Mouse (Mus musculus) G1E (cell line): ENCODE data around the gene Mctp1. TPM values are rescaled to one million over a fixed set of nuclear protein-coding genes. Genes with fewer than 3 reads are reported as not detected.
"Not testable (repeated sequence)": the region's sequence is repeated elsewhere in the genome, so short reads cannot be mapped to it uniquely, and the experiment has no call there.

Experiments
- ATAC-seq: 2 replicates; pipeline ENCODE4 v1.8.0; 2016; ENCODE audit warnings: mild to moderate bottlenecking; ENCODE audit not compliant: insufficient number of reproducible peaks, poor library complexity, low FRiP score, severe bottlenecking; ENCODE audit errors: extremely low read depth
- DNase-seq: peaks from one replicate; pipeline ENCODE4 v3.0.0; 2012; ENCODE audit warnings: low spot score
- H3K27me3 ChIP-seq: 2 replicates; pipeline ENCODE4 v1.6.1; 2012; ENCODE audit warnings: mild to moderate bottlenecking, low read length, inconsistent platforms; ENCODE audit not compliant: insufficient read depth
- H3K36me3 ChIP-seq: replicated peaks from 2 replicates; pipeline ENCODE3; 2012; ENCODE audit warnings: mild to moderate bottlenecking, inconsistent platforms
- H3K4me1 ChIP-seq: 2 replicates; pipeline ENCODE4 v1.6.1; 2012; ENCODE audit warnings: low read depth, low read length, inconsistent platforms, mixed read lengths; ENCODE audit not compliant: insufficient read depth
- H3K4me3 ChIP-seq: 2 replicates; pipeline ENCODE4 v1.5.1; 2012; ENCODE audit warnings: low read depth, mild to moderate bottlenecking, inconsistent platforms, low read length, moderate library complexity, mixed read lengths
- H3K9me3 ChIP-seq: replicated peaks from 2 replicates; pipeline ENCODE4 v1.6.1; 2012; ENCODE audit warnings: inconsistent platforms
- CTCF ChIP-seq: IDR thresholded peaks from 2 replicates; pipeline ENCODE4 v1.5.1; 2012; ENCODE audit warnings: low read depth, low read length, inconsistent platforms, mixed read lengths
- GATA1 ChIP-seq: IDR thresholded peaks from 2 replicates; pipeline ENCODE4 v1.6.1; 2012; ENCODE audit warnings: borderline replicate concordance, low read length, inconsistent platforms, mixed read lengths
- GATA2 ChIP-seq: IDR thresholded peaks from 2 replicates; pipeline ENCODE4 v1.6.1; 2012; ENCODE audit warnings: low read depth, low read length, inconsistent platforms, borderline replicate concordance
- POLR2AphosphoS5 ChIP-seq: IDR thresholded peaks from 2 replicates; pipeline ENCODE4 v1.6.1; 2012; ENCODE audit warnings: low read depth, low read length, inconsistent platforms; ENCODE audit not compliant: insufficient replicate concordance
- TAL1 ChIP-seq: conservative IDR thresholded peaks from 2 replicates; pipeline ENCODE4 v1.6.1; 2012; ENCODE audit warnings: low read depth, low read length, inconsistent platforms, mixed read lengths
- polyA plus RNA-seq: library from polyadenylated mRNA; stranded (reverse); fragments of >175 nt; gene quantifications from 2 replicates; pipeline ENCODE4 v1.2.3, GENCODE M21; 2012
- total RNA-seq, 2 experiments: library from RNA; stranded (forward) in 1 of 2; stranded (reverse) in 1 of 2; fragments of 200-1000 nt in 1 of 2; fragments of >200 nt in 1 of 2; fragmentation: Nextera tagmentation in 1 of 2; gene quantifications; 2 replicates each; pipeline ENCODE4 v1.2.3; 2014 to 2017

Mctp1 gene
- total and polyA plus RNA-seq, 3 experiments, result 1.4 to 16.7 (median 15.6) TPM

GRCm38 (mm10) chr13:76929152-76929551 lies 544.8 kb downstream of the Mctp1 start:
- no peaks in the 10 kb centered on the region for H3K9me3 ChIP-seq
- TF ChIP-seq CTCF (no peak), POLR2AphosphoS5 (no peak), GATA2 (no peak), GATA1 (no peak), TAL1 (no peak)
- H3K4me3 ChIP-seq, result no peak overlapping the region
- H3K27me3 ChIP-seq, result 0 out of 2 replicates have a peak, but pooled peaks cover 2% of the 10 kb centered on the region
- no peak for DNase-seq
- H3K36me3 ChIP-seq, result no peaks in the 10 kb centered on the region
- ATAC-seq, result no peak
- H3K4me1 ChIP-seq, result no peaks in the 10 kb centered on the region

DNA sequence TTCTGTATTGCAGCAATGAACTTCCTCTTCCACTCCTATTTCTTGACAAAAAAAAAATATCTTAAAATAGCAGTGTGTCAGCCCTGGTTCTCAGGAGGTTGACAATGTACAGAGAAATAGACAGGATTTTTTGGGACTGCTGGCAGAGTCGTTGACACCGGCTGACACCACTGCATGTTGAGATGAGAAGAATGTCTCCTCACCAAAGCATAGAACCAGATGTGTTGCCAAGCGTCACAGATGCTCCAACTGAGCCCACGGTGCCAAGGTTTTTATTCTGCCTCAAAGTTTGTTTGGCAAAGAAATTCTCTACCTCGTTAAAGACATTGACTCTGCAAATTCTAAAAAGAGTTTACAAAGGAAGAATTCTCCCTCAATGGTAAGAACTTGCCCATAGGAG lies 548.6 kb downstream of the Mctp1 start:
- no peak overlapping the region for H3K4me3 ChIP-seq
- no peaks in the 10 kb centered on the region for H3K36me3 ChIP-seq
- 0 out of 2 replicates have a peak, but pooled peaks cover 2% of the 10 kb centered on the region for H3K27me3 ChIP-seq
- TF ChIP-seq GATA1, result no peak
- no peak for TF ChIP-seq GATA2
- no peak for TF ChIP-seq CTCF
- no peak for TF ChIP-seq POLR2AphosphoS5
- no peak for TF ChIP-seq TAL1
- no peaks in the 10 kb centered on the region for H3K4me1 ChIP-seq
- DNase-seq (no peak), ATAC-seq (no peak)
- no peaks in the 10 kb centered on the region for H3K9me3 ChIP-seq

DNA sequence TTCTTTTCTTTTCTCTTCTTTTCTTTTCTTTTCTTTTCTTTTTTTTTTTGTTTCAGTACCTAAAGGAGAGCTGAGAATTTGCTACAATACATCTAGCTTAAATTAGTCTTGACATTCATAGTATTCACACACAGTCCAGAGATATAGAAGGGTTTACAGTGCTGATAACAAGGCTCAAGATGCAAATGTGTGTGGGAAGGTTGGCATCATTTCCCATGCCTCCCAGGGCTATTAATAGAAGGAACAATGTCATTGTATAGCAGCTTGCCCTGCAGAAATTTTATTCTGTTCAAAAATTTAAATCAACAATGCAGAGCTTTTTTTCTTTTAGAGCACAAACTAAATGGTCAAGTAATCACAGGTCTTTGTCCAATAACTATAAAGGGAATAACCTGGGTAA lies 564.9 kb downstream of the Mctp1 start:
- ATAC-seq (no peak), DNase-seq (no peak)
- Histone ChIP-seq H3K9me3 (no peaks in the 10 kb centered on the region), H3K4me1 (no peaks in the 10 kb centered on the region), H3K27me3 (no peaks in the 10 kb centered on the region), H3K4me3 (no peak overlapping the region), H3K36me3 (no peaks in the 10 kb centered on the region)
- TF ChIP-seq POLR2AphosphoS5 (no peak), GATA1 (no peak), CTCF (no peak), TAL1 (no peak), GATA2 (no peak)

DNA sequence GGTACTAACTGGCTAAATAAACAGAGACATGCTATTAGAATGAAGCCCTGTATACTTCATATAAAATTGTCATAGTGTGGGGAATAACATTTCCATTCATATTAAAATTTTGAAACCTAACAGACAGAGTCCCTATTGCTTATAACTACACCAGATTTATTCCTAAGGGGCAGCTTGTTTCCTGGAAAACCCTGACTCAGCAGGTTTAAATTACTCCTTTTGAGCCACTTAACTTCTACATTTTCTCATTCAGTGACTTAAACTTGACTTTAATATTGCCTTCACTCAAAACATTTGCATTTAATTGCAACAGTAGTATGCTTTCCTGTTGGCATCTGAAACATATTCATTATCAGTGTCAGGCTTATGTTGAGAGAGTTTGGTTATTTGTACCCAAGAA lies 583.3 kb downstream of the Mctp1 start:
- H3K9me3 ChIP-seq, result no peaks in the 10 kb centered on the region
- no peak overlapping the region for H3K4me3 ChIP-seq
- ATAC-seq (no peak), DNase-seq (no peak)
- no peaks in the 10 kb centered on the region for H3K4me1 ChIP-seq
- H3K36me3 ChIP-seq, result no peaks in the 10 kb centered on the region
- no peaks in the 10 kb centered on the region; the same call in 1 of the 2 replicates for H3K27me3 ChIP-seq
- TF ChIP-seq POLR2AphosphoS5 (no peak), GATA1 (no peak), GATA2 (no peak), TAL1 (no peak), CTCF (no peak)

GRCm38 (mm10) chr13:76969386-76969785 lies 585.1 kb downstream of the Mctp1 start:
- Histone ChIP-seq H3K27me3 (no peaks in the 10 kb centered on the region; the same call in 1 of the 2 replicates), H3K36me3 (no peaks in the 10 kb centered on the region), H3K9me3 (no peaks in the 10 kb centered on the region), H3K4me1 (no peaks in the 10 kb centered on the region), H3K4me3 (no peak overlapping the region)
- ATAC-seq (no peak; the same call in 1 of the 2 replicates), DNase-seq (no peak)
- TF ChIP-seq GATA2, result no peak

DNA sequence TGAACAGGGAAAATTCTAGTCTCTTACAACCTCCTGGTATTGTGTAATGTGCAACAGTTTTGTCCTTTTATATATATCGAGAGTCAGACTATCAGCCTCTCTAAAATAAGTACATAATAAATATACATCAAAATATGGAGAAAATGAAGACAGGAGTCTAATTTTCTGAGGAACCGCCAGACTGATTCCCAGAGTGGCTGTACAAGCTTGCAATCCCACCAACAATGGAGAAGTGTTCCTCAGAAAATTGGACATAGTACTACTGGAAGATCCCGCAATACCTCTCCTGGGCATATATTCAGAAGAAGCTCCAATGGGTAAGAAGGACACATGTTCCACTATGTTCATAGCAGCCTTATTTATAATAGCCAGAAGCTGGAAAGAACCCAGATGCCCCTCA lies 586.7 kb downstream of the Mctp1 start:
- not testable (repeated sequence) for DNase-seq

DNA sequence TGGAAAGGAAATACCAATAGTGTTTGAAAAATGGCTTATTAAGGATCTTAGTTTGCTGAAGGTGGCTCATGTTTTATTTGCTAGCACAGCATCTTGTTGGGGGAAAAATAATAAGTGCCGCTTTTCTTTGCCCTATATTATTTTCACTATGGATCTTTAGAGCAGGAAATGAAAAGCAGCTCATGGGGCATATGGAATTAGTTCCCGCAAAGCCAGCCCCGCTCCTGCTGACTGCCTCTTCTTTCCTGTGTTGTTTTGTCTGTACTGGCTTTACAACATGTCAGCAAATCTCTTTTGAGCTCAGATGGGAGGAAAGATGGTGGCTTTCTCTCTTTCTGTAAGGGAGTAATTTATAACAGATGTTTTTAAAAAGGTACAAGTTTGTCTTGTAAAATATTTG lies 618.3 kb downstream of the Mctp1 start:
- Histone ChIP-seq H3K4me1 (no peaks in the 10 kb centered on the region), H3K9me3 (no peaks in the 10 kb centered on the region), H3K4me3 (no peak overlapping the region), H3K36me3 (no peaks in the 10 kb centered on the region), H3K27me3 (no peaks in the 10 kb centered on the region)
- TF ChIP-seq GATA2, result no peak
- no peak for TF ChIP-seq POLR2AphosphoS5
- TF ChIP-seq TAL1, result no peak
- no peak for TF ChIP-seq CTCF
- no peak for TF ChIP-seq GATA1
- DNase-seq (no peak), ATAC-seq (no peak)

More for the DNA sequence above, 586.7 kb downstream of the Mctp1 start:
- H3K4me3 ChIP-seq, ATAC-seq, H3K4me1 ChIP-seq, H3K9me3 ChIP-seq, H3K27me3 ChIP-seq, H3K36me3 ChIP-seq: not testable (repeated sequence)
